Mouse (Mus musculus) liver, adult 10 weeks (tissue): ENCODE data around the gene Eif4a3. TPM values are rescaled to one million over a fixed set of nuclear protein-coding genes. Genes with fewer than 3 reads are reported as not detected.

Experiments
- polyA plus RNA-seq: library from polyadenylated mRNA; stranded (reverse); fragments of 350-450 nt; fragmentation: Illumina TruSeq; extraction: RNeasy Lipid Tissue Mini Kit (QIAGEN cat#74804); gene quantifications from one replicate; pipeline ENCODE4 v1.2.3, GENCODE M21; 2014; ENCODE audit warnings: low read depth, low replicate concordance

The Eif4a3 gene
- polyA plus RNA-seq: 35.4 TPM

GRCm38 (mm10) chr11:119299391-119300245 is at the start of gene Eif4a3:
TSS of gene Eif4a3 (minus strand) at chr11:119300089.

GRCm38 (mm10) chr11:119307658-119307867 is 7.7 kb upstream of the Eif4a3 start, which contains the start of gene Card14:
TSS of gene Card14 (plus strand) at chr11:119307768.

GRCm38 (mm10) chr11:119267768-119268556 is 31.9 kb downstream of the Eif4a3 start, which contains the start of gene Gaa:
TSS of gene Gaa (plus strand) at chr11:119267887.

Other genes with a start within 250 kb of the Eif4a3 start
- 4.6 TPM for gene Cbx4, start 213.9 kb downstream of the Eif4a3 start, polyA plus RNA-seq
- 1.9 TPM for gene Tbc1d16, start 71.6 kb downstream of the Eif4a3 start, polyA plus RNA-seq
- gene Ccdc40, start 71.5 kb downstream of the Eif4a3 start, polyA plus RNA-seq: not detected
- gene Gaa, start 32.2 kb downstream of the Eif4a3 start, polyA plus RNA-seq: 1.3 TPM
- not detected for gene Card14, start 7.7 kb upstream of the Eif4a3 start, polyA plus RNA-seq
- 0.42 TPM for gene Sgsh, start 55.4 kb upstream of the Eif4a3 start, polyA plus RNA-seq
- gene Slc26a11, start 55.5 kb upstream of the Eif4a3 start, polyA plus RNA-seq: 1.8 TPM
- gene Rnf213, start 93.0 kb upstream of the Eif4a3 start, polyA plus RNA-seq: 37.3 TPM
- gene Endov, start 191.3 kb upstream of the Eif4a3 start, polyA plus RNA-seq: 0.34 TPM
- gene Nptx1, start 247.7 kb upstream of the Eif4a3 start, polyA plus RNA-seq: 0.08 TPM